Mouse (Mus musculus): ENCODE measurements at regions not wholly inside any gene's neighbourhood (a gene's known extent, or its start where the extent isn't known, plus 50 kb on each side); places are given as distances from the start of the nearest gene placed in this dataset.

DNA sequence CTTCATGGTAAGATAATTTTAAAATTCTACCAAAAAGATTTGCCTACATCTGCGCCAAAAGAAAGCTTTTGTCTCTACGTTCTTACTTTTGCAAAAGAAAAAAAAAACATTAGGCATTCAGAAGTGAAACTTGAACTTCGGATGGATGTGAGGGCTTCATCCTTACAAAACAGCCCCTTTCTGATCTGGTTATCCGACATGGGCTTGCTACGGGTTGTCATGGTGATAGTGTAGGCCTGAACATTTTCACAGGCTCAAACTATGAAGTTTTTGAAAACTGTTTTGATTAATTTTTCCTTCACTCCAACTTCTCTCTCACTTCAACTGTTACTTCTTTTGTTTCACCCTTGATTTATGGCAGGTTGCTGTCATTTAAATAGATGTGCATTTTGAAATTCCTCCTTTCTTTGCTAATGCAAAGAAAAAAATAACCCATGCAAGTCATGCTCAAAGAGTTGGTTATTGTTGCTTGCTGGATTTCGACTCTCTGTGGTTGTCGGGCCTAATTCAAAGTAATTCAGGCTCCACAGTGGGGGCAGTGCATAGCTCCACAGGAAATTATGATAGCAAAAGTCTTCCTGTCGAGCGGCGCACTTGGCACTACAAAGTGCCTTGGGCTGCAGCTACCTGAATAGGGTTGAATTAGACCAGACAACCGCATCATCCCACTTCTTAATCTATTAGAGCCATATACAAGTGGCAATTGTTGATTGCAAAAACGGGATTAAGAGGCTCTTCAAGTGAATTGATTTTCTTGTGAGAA, 205.7 kb upstream of the Gpr101 start:
- TF ChIP-seq CTCF (IDR thresholded peaks at IDR 0.05; ENCODE audit: extremely low read depth, insufficient read depth, low read length) (no peak), POLR2A (IDR thresholded peaks at IDR 0.05; ENCODE audit: extremely low read depth, insufficient read depth, low read length) (no peak)
